Mouse (Mus musculus) lung, adult 2 months (tissue): ENCODE measurements around the gene Arhgap35.

Source experiments
- CTCF ChIP-seq: fragments of 200-500 bp; IDR thresholded peaks from 2 replicates; pipeline ENCODE4 v1.5.1; 2011; ENCODE audit warnings: mild to moderate bottlenecking, low read length, control low read depth; ENCODE audit not compliant: insufficient read depth
- POLR2A ChIP-seq: fragments of 200-500 bp; IDR thresholded peaks from 2 replicates; pipeline ENCODE4 v1.6.1; 2011; ENCODE audit warnings: low read depth, mild to moderate bottlenecking, control low read depth, low read length, borderline replicate concordance; ENCODE audit errors: extremely low read depth

GRCm38 (mm10) chr7:16472116-16472709 is 142.6 kb downstream of the Arhgap35 start:
- TF ChIP-seq POLR2A (no peak), CTCF (no peak)
